Mouse (Mus musculus) embryonic fibroblast, embryonic 13.5 days (primary cell): ENCODE measurements around the gene Ubald2. TPM values are rescaled to one million over a fixed set of nuclear protein-coding genes. Genes with fewer than 3 reads are reported as not detected.
"Not testable (repeated sequence)": the region's sequence is repeated elsewhere in the genome, so short reads cannot be mapped to it uniquely, and the experiment has no call there.

Source experiments
- H3K27ac ChIP-seq: 2 replicates; pipeline ENCODE4 v1.5.1; 2012; ENCODE audit warnings: low read length, control low read depth, inconsistent platforms; ENCODE audit not compliant: insufficient read depth
- H3K4me1 ChIP-seq: 2 replicates; pipeline ENCODE4 v1.6.1; 2011; ENCODE audit warnings: low read length; ENCODE audit not compliant: control insufficient read depth, insufficient read depth
- H3K4me3 ChIP-seq: 2 replicates; pipeline ENCODE4 v1.5.1; 2011; ENCODE audit warnings: mild to moderate bottlenecking, control low read depth, low read length; ENCODE audit not compliant: insufficient read depth
- CTCF ChIP-seq: IDR thresholded peaks from 2 replicates; pipeline ENCODE4 v1.5.1; 2011; ENCODE audit warnings: mild to moderate bottlenecking, control low read depth, low read length, moderate library complexity, borderline replicate concordance; ENCODE audit not compliant: insufficient read depth
- POLR2A ChIP-seq: IDR thresholded peaks from 2 replicates; pipeline ENCODE4 v1.6.1; 2011; ENCODE audit warnings: low read depth, mild to moderate bottlenecking, control low read depth, low read length, moderate library complexity
- polyA plus RNA-seq: library from polyadenylated mRNA; stranded (reverse); fragments of >200 nt; gene quantifications from 2 replicates; pipeline ENCODE4 v1.2.4, GENCODE M21; 2011; ENCODE audit warnings: low read depth; ENCODE audit not compliant: missing spikeins, insufficient read length

Ubald2 gene
- polyA plus RNA-seq, 1 experiment: 57.3 TPM

- no peak overlapping the region for H3K4me3 ChIP-seq
- H3K27ac ChIP-seq: no peak overlapping the region
- H3K4me1 ChIP-seq: no peaks in the 10 kb centered on the region
- TF ChIP-seq POLR2A (no peak), CTCF (peak; percentile 33; the same call in 1 of the 2 replicates)
Measured at GRCm38 (mm10) chr11:116447822-116448221, 13.9 kb downstream of the Ubald2 start.

GRCm38 (mm10) chr11:116449341-116449740 is 15.4 kb downstream of the Ubald2 start:
- TF ChIP-seq CTCF (no peak), POLR2A (no peak)
- Histone ChIP-seq H3K4me3 (no peak overlapping the region), H3K27ac (no peak overlapping the region), H3K4me1 (no peaks in the 10 kb centered on the region)

DNA sequence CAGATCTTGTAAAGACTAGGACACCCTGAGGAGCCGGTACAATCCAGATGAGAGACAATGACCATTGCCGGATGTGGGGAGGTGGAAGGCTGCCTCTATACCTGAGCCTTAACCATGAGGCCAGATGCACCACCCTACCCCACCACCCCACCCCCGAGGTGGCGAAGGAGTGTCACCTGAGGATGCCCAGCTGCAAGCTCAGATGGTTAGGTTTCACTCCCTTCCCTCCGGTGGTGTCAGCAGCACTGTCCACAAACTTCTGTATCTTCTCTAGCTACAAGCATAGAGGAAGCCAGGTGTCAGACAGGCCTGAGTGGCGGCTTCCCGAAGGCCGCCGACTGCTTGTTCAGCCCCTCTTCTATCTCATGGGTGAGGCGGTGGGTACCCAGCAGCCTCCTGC is 20.0 kb downstream of the Ubald2 start:
- Histone ChIP-seq H3K27ac (no peak overlapping the region), H3K4me1 (no peaks in the 10 kb centered on the region), H3K4me3 (no peak overlapping the region)
- TF ChIP-seq POLR2A (no peak), CTCF (no peak)

DNA sequence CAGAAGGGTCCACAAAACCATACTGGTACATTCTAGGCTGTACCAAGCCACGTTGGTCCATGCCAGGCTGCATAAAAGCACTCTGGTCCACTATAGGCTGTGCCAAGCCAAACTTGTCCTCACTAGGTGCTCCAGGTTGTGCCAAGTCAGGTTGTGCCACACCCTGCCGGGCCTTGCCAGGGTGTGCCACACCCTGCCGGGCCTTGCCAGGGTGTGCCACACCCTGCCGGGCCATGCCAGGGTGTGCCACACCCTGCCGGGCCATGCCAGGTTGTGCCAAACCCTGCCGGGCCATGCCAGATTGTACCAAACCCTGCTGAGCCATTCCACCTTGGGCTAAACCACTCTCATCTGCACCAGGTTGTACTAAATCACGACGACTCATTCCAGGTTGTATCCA is 22.3 kb downstream of the Ubald2 start:
- no peak for TF ChIP-seq POLR2A
- TF ChIP-seq CTCF: no peak
- H3K27ac ChIP-seq: no peak overlapping the region
- no peaks in the 10 kb centered on the region for H3K4me1 ChIP-seq
- H3K4me3 ChIP-seq: no peak overlapping the region

DNA sequence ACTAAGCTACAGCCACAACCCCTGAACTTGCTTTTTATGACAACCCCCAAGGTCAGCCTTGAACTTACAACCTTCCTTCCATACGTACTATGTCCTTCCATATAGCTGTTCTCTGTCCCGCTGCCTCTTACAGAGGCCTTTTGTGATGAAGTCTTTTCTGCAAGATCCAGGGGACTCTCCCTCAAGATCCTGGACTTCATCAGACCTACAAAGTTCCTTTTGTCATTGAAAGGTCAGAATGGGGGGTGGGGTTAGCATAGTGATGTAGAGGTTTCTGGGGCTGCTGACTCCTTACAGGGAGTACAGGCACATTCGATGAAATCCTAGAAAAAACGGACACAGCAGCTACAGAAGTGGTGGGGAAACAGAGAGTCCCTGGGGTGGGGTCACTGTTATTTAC is 25.9 kb downstream of the Ubald2 start:
- Histone ChIP-seq H3K4me3 (no peak overlapping the region), H3K27ac (no peak overlapping the region), H3K4me1 (no peaks in the 10 kb centered on the region)
- TF ChIP-seq POLR2A (no peak), CTCF (no peak)

- Histone ChIP-seq H3K4me3 (no peak overlapping the region), H3K4me1 (no peaks in the 10 kb centered on the region), H3K27ac (no peak overlapping the region)
- TF ChIP-seq POLR2A (no peak), CTCF (no peak)
Measured at GRCm38 (mm10) chr11:116463338-116463737, 29.4 kb downstream of the Ubald2 start.

DNA sequence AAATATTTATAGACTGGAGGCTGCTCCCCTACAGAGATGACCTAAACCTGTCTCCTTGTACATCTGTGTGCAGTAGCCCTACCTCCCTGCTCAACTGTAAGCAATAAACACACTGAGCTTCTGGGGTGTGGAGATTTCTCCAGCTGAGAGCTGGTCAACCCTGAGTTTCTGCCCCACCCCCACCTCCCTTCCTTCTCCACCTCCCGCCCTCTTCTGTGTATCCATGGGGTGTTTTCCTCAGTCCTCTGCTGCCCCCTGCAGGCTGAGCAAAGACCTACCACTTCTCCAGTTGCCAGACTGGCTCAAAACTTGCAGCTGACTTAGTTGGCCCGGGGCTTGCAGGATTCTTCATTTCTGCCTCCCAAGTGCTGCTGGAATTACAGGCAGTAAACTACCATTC is 29.9 kb downstream of the Ubald2 start:
- Histone ChIP-seq H3K4me1 (no peaks in the 10 kb centered on the region), H3K27ac (no peak overlapping the region), H3K4me3 (no peak overlapping the region)
- TF ChIP-seq POLR2A: no peak
- peak; percentile 76 for TF ChIP-seq CTCF

DNA sequence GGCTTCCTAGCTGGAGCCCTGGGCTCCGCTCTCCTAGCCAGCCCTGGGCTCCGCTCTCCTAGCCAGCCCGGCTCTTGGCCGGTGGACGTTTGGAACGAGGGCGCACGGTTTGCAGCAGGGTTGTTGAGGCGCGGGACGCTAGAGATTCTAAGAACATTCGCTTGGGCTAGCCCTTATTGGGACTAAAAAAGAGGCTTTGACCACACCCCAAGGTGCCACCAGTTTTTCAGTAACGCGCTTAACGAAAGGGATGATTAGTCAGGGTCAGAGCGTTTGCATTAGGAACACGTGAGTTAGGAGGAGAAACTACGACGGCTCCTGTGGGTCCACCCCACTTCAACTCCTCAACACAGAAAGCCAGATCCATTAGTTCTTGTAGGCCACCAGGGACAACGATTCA is 32.2 kb downstream of the Ubald2 start, which contains the start of gene Qrich2:
Gene Qrich2, minus strand, starts transcription at position 101 of the 400 bp plus-strand sequence.
- Histone ChIP-seq H3K4me1 (no peaks in the 10 kb centered on the region), H3K4me3 (no peak within 1 kb of the TSS), H3K27ac (no peak within 1 kb of the TSS)
- TF ChIP-seq CTCF: no peak

DNA sequence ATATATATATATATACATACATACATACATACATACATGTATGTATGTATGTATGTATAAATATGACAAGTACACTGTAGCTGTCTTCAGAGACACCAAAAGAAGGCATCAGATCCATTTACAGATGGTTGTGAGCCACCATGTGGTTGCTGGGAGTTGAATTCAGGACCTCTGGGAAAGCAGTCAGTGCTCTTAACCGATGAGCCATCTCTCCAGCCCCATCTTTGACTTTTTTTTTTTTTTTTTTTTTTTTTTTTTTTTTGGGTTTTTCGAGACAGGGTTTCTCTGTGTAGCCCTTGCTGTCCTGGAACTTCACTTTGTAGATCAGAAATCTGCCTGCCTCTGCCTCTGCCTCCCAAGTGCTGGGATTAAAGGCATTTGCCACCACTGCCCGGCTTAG is 34.4 kb downstream of the Ubald2 start:
- not testable (repeated sequence) for H3K27ac ChIP-seq, H3K4me3 ChIP-seq, H3K4me1 ChIP-seq

DNA sequence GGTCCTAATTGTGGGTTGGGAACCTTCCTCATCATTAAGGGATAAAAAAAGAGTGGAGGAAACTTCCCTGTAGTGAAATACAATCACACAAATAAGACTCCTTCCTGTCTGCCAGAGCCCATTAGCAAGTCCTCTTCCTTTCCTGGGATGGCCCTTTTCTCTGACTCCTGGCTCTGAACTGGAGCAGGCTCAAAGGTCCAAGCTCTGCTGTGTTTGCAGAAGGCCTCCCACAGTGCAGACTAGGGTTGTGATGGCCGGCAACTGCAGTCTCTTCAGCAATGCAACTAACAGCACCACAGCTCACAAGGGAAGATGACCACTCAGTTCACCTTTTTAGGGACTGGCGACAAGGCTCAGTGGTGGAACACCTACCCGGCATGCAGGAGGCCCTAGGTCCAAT is 36.4 kb downstream of the Ubald2 start:
- no peak overlapping the region for H3K4me3 ChIP-seq
- no peaks in the 10 kb centered on the region for H3K4me1 ChIP-seq
- TF ChIP-seq POLR2A (no peak), CTCF (no peak)
- no peak overlapping the region for H3K27ac ChIP-seq

GRCm38 (mm10) chr11:116470896-116471295 is 37.0 kb downstream of the Ubald2 start:
- TF ChIP-seq POLR2A: no peak
- no peak for TF ChIP-seq CTCF
- Histone ChIP-seq H3K27ac (no peak overlapping the region), H3K4me3 (no peak overlapping the region), H3K4me1 (no peaks in the 10 kb centered on the region)
